Mouse (Mus musculus): Measurements from ENCODE around the gene Cemip. TPM values are rescaled to one million over a fixed set of nuclear protein-coding genes. Genes with fewer than 3 reads are reported as not detected.

The Cemip gene
- polyA plus RNA-seq, 1 experiment from 2014 or later, result not detected

- Histone ChIP-seq H3K27ac (ENCODE audit: low read length) (no peak overlapping the region), H3K4me2 (ENCODE audit: low read depth, low read length) (no peak overlapping the region), H3K36me3 (ENCODE audit: control insufficient read depth, insufficient read depth) (no peaks in the 10 kb centered on the region; the same call in 1 of the 2 replicates), H3K4me3 (ENCODE audit: low read depth, low read length) (no peak overlapping the region), H3K9ac (ENCODE audit: low read depth, low read length) (no peak overlapping the region), H3K27me3 (ENCODE audit: control insufficient read depth, insufficient read depth, low read depth, low read length) (no peaks in the 10 kb centered on the region), H3K4me1 (ENCODE audit: control insufficient read depth, low read depth, low read length) (no peaks in the 10 kb centered on the region), H3K9me3 (replicated peaks; ENCODE audit: control insufficient read depth, low read length) (no peaks in the 10 kb centered on the region)
- 69% methylated on average over 1 of the region's 1 CpGs for WGBS (ENCODE audit: insufficient replicate concordance)
- no peak for ATAC-seq (ENCODE audit: low read depth)
Observed at GRCm38 (mm10) chr7:84106942-84107341, 20.6 kb upstream of the Cemip start.

GRCm38 (mm10) chr7:84102589-84102988 is 16.3 kb upstream of the Cemip start:
- Histone ChIP-seq H3K36me3 (ENCODE audit: control insufficient read depth, insufficient read depth) (no peaks in the 10 kb centered on the region), H3K4me2 (ENCODE audit: low read depth, low read length) (no peak overlapping the region), H3K4me1 (ENCODE audit: control insufficient read depth, low read depth, low read length) (no peaks in the 10 kb centered on the region), H3K9ac (ENCODE audit: low read depth, low read length) (no peak overlapping the region), H3K9me3 (replicated peaks; ENCODE audit: control insufficient read depth, low read length) (no peaks in the 10 kb centered on the region), H3K4me3 (ENCODE audit: low read depth, low read length) (no peak overlapping the region), H3K27me3 (ENCODE audit: control insufficient read depth, insufficient read depth, low read depth, low read length) (no peaks in the 10 kb centered on the region), H3K27ac (ENCODE audit: low read length) (no peak overlapping the region)
- 74% methylated on average over 1 of the region's 1 CpGs for WGBS (ENCODE audit: insufficient replicate concordance)
- no peak for ATAC-seq (ENCODE audit: low read depth)

GRCm38 (mm10) chr7:84100672-84101071 is 14.4 kb upstream of the Cemip start:
- H3K4me1 ChIP-seq (ENCODE audit: control insufficient read depth, low read depth, low read length), result no peaks in the 10 kb centered on the region
- ATAC-seq (ENCODE audit: low read depth), result no peak
- no peak overlapping the region for H3K4me3 ChIP-seq (ENCODE audit: low read depth, low read length)
- no peak overlapping the region for H3K27ac ChIP-seq (ENCODE audit: low read length)
- WGBS (ENCODE audit: insufficient replicate concordance), result 51% methylated on average over 3 of the region's 3 CpGs
- no peaks in the 10 kb centered on the region for H3K36me3 ChIP-seq (ENCODE audit: control insufficient read depth, insufficient read depth)
- no peaks in the 10 kb centered on the region for H3K9me3 ChIP-seq (replicated peaks; ENCODE audit: control insufficient read depth, low read length)
- no peak overlapping the region for H3K9ac ChIP-seq (ENCODE audit: low read depth, low read length)
- H3K27me3 ChIP-seq (ENCODE audit: control insufficient read depth, insufficient read depth, low read depth, low read length), result no peaks in the 10 kb centered on the region
- no peak overlapping the region for H3K4me2 ChIP-seq (ENCODE audit: low read depth, low read length)

- H3K4me2 ChIP-seq (ENCODE audit: low read depth, low read length), result no peak overlapping the region
- WGBS (ENCODE audit: insufficient replicate concordance), result 78% methylated on average over 1 of the region's 1 CpGs
- no peak for ATAC-seq (ENCODE audit: low read depth)
Observed at GRCm38 (mm10) chr7:84098098-84098497, 11.8 kb upstream of the Cemip start.

GRCm38 (mm10) chr7:84096501-84096900 is 10.2 kb upstream of the Cemip start:
- Histone ChIP-seq H3K4me3 (ENCODE audit: low read depth, low read length) (no peak overlapping the region), H3K4me2 (ENCODE audit: low read depth, low read length) (no peak overlapping the region), H3K9me3 (replicated peaks; ENCODE audit: control insufficient read depth, low read length) (no peaks in the 10 kb centered on the region), H3K27ac (ENCODE audit: low read length) (no peak overlapping the region), H3K4me1 (ENCODE audit: control insufficient read depth, low read depth, low read length) (no peaks in the 10 kb centered on the region), H3K9ac (ENCODE audit: low read depth, low read length) (no peak overlapping the region), H3K36me3 (ENCODE audit: control insufficient read depth, insufficient read depth) (no peaks in the 10 kb centered on the region), H3K27me3 (ENCODE audit: control insufficient read depth, insufficient read depth, low read depth, low read length) (no peaks in the 10 kb centered on the region)
- WGBS (ENCODE audit: insufficient replicate concordance), result 48% methylated on average over 6 of the region's 6 CpGs
- no peak for ATAC-seq (ENCODE audit: low read depth)

More at GRCm38 (mm10) chr7:84098098-84098497, 11.8 kb upstream of the Cemip start:
- H3K27ac ChIP-seq (ENCODE audit: low read length), result no peak overlapping the region
- no peaks in the 10 kb centered on the region for H3K36me3 ChIP-seq (ENCODE audit: control insufficient read depth, insufficient read depth)
- no peaks in the 10 kb centered on the region for H3K4me1 ChIP-seq (ENCODE audit: control insufficient read depth, low read depth, low read length)
- no peaks in the 10 kb centered on the region for H3K9me3 ChIP-seq (replicated peaks; ENCODE audit: control insufficient read depth, low read length)
- H3K4me3 ChIP-seq (ENCODE audit: low read depth, low read length), result no peak overlapping the region
- H3K9ac ChIP-seq (ENCODE audit: low read depth, low read length), result no peak overlapping the region
- no peaks in the 10 kb centered on the region for H3K27me3 ChIP-seq (ENCODE audit: control insufficient read depth, insufficient read depth, low read depth, low read length)

- H3K27ac ChIP-seq (ENCODE audit: low read length), result no peak overlapping the region
- WGBS (ENCODE audit: insufficient replicate concordance), result 64% methylated on average over 4 of the region's 4 CpGs
- H3K4me2 ChIP-seq (ENCODE audit: low read depth, low read length), result no peak overlapping the region
- no peaks in the 10 kb centered on the region for H3K9me3 ChIP-seq (replicated peaks; ENCODE audit: control insufficient read depth, low read length)
- no peak overlapping the region for H3K4me3 ChIP-seq (ENCODE audit: low read depth, low read length)
- H3K27me3 ChIP-seq (ENCODE audit: control insufficient read depth, insufficient read depth, low read depth, low read length), result peaks cover 20% of the 10 kb centered on the region
- H3K4me1 ChIP-seq (ENCODE audit: control insufficient read depth, low read depth, low read length), result no peaks in the 10 kb centered on the region
- H3K9ac ChIP-seq (ENCODE audit: low read depth, low read length), result no peak overlapping the region
- H3K36me3 ChIP-seq (ENCODE audit: control insufficient read depth, insufficient read depth), result no peaks in the 10 kb centered on the region
- ATAC-seq (ENCODE audit: low read depth), result no peak
Observed at GRCm38 (mm10) chr7:84090793-84091192, 4.5 kb upstream of the Cemip start.

- Histone ChIP-seq H3K9me3 (replicated peaks; ENCODE audit: control insufficient read depth, low read length) (no peaks in the 10 kb centered on the region), H3K27me3 (ENCODE audit: control insufficient read depth, insufficient read depth, low read depth, low read length) (peaks cover 31% of the 10 kb centered on the region), H3K4me3 (ENCODE audit: low read depth, low read length) (no peak overlapping the region), H3K4me2 (ENCODE audit: low read depth, low read length) (no peak overlapping the region), H3K36me3 (ENCODE audit: control insufficient read depth, insufficient read depth) (no peaks in the 10 kb centered on the region), H3K9ac (ENCODE audit: low read depth, low read length) (no peak overlapping the region), H3K4me1 (ENCODE audit: control insufficient read depth, low read depth, low read length) (no peaks in the 10 kb centered on the region), H3K27ac (ENCODE audit: low read length) (no peak overlapping the region)
- ATAC-seq (ENCODE audit: low read depth), result no peak
- WGBS (ENCODE audit: insufficient replicate concordance), result 3% methylated on average over 1 of the region's 1 CpGs
Observed at GRCm38 (mm10) chr7:84089777-84090176, 3.5 kb upstream of the Cemip start.

- H3K27me3 ChIP-seq (ENCODE audit: control insufficient read depth, insufficient read depth, low read depth, low read length), result peaks cover 32% of the 10 kb centered on the region
- 5% methylated on average over 4 of the region's 4 CpGs for WGBS (ENCODE audit: insufficient replicate concordance)
- H3K9ac ChIP-seq (ENCODE audit: low read depth, low read length), result no peak overlapping the region
- H3K36me3 ChIP-seq (ENCODE audit: control insufficient read depth, insufficient read depth), result no peaks in the 10 kb centered on the region
- no peak overlapping the region for H3K27ac ChIP-seq (ENCODE audit: low read length)
- H3K9me3 ChIP-seq (replicated peaks; ENCODE audit: control insufficient read depth, low read length), result no peaks in the 10 kb centered on the region
- no peak overlapping the region for H3K4me2 ChIP-seq (ENCODE audit: low read depth, low read length)
- ATAC-seq (ENCODE audit: low read depth), result no peak
- no peaks in the 10 kb centered on the region for H3K4me1 ChIP-seq (ENCODE audit: control insufficient read depth, low read depth, low read length)
- H3K4me3 ChIP-seq (ENCODE audit: low read depth, low read length), result no peak overlapping the region
Observed at GRCm38 (mm10) chr7:84088971-84089370, 2.7 kb upstream of the Cemip start.

- ATAC-seq (ENCODE audit: low read depth), result no peak
- Histone ChIP-seq H3K4me1 (ENCODE audit: control insufficient read depth, low read depth, low read length) (no peaks in the 10 kb centered on the region), H3K4me3 (ENCODE audit: low read depth, low read length) (no peak overlapping the region), H3K4me2 (ENCODE audit: low read depth, low read length) (no peak overlapping the region), H3K36me3 (ENCODE audit: control insufficient read depth, insufficient read depth) (no peaks in the 10 kb centered on the region), H3K9ac (ENCODE audit: low read depth, low read length) (no peak overlapping the region), H3K27me3 (ENCODE audit: control insufficient read depth, insufficient read depth, low read depth, low read length) (peaks cover 32% of the 10 kb centered on the region), H3K9me3 (replicated peaks; ENCODE audit: control insufficient read depth, low read length) (no peaks in the 10 kb centered on the region), H3K27ac (ENCODE audit: low read length) (no peak overlapping the region)
- 55% methylated on average over 3 of the region's 3 CpGs for WGBS (ENCODE audit: insufficient replicate concordance)
Observed at GRCm38 (mm10) chr7:84088191-84088590, 1.9 kb upstream of the Cemip start.
